Mouse (Mus musculus) CD4-positive, CD25-positive, alpha-beta regulatory T cell (primary cell): ENCODE results near the gene Vwde. TPM values are rescaled to one million over a fixed set of nuclear protein-coding genes. Genes with fewer than 3 reads are reported as not detected.

Experiments used
- polyA plus RNA-seq: library from polyadenylated mRNA; unstranded; fragments of 100-300 nt; shearing (Covaris generic); gene quantifications from one replicate; pipeline ENCODE4 v1.2.1, GENCODE M21; 2017

The Vwde gene
- polyA plus RNA-seq: not detected

DNA sequence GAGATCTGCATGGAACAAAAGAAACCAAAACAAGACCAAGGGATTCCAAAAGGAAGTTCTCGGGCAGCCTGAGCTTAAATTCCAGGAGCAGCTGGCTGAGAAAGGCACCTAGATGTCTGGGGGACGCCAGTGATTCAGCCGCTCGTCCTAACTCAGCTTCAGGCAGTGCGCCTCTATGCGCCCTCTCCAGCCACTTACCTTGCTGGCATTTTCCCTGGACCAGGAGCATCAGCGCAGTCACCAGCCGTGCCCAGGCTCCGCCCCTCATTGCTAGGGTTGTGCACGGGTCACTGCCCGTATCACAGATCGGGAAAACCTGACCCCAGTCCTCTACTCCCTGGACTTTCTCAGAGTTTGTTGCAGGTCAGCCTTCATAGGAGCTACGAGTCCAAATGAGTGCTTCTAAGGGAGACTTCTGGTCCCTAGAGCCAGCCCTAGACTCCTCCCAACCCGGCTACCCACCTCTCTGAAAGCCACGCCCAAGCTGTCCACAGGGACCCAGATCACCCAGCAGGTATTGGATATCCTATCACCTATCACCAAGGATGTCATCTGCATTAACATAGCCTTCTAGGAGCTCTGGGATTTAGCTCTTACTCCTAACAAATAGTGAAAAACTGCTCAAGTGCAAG lies at the start of gene Vwde:
Vwde (minus strand) TSS at position 370 of the 632 bp plus-strand sequence.

Other genes starting within 250 kb of the Vwde start
- gene Tmem106b, start 155.2 kb downstream of the Vwde start, polyA plus RNA-seq: 53.0 TPM